Mouse (Mus musculus): ENCODE measurements around the gene Cyp2b19.
A peak's percentile ranks its signal among the peaks of the same experiment; 100 is the strongest.
"Not testable (repeated sequence)": the region's sequence is repeated elsewhere in the genome, so short reads cannot be mapped to it uniquely, and the experiment has no call there.

Cyp2b19 gene

DNA sequence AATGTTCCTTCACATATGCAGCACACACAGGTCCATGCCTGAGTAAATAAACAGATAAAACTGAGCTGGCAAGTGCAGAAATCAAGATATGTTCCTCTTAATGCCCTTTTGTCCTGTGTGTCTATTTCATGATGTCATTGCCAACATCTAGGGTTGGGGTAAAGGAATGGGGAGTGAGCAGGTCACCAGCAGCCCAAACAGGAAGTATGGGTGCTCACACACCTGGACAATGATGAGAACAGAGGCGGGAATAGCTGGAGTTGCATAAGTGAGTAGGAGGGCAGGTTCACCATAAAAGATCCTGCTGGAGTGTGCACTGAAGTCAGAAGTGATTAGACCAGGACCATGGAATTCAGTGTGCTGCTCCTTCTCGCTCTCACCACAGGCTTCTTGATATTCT, at the start of gene Cyp2b19:
Gene Cyp2b19 (plus strand): TSS at position 301 of the 400 bp plus-strand sequence.
- DNase-seq = no peak

DNA sequence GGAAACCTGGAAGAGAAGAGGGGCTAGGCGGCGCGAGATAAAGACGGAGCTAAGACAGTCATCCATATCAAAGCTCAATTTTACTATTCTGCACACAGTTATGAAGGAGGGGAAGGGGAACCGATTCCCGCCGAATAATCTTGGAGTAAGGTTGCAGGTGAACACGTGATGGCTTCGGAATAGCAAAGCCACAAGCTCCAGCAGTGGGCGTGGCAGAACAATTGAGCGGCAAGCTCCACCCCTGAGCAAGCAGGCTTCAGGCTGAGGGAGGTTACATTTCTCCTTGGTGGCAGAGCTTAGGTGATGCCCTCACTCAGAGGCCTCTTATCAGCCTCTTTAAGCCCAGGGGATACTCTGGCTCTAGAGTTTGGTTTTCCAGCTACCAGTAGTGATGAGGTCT, 45.9 kb upstream of the Cyp2b19 start:
- DNase-seq = no peak

DNA sequence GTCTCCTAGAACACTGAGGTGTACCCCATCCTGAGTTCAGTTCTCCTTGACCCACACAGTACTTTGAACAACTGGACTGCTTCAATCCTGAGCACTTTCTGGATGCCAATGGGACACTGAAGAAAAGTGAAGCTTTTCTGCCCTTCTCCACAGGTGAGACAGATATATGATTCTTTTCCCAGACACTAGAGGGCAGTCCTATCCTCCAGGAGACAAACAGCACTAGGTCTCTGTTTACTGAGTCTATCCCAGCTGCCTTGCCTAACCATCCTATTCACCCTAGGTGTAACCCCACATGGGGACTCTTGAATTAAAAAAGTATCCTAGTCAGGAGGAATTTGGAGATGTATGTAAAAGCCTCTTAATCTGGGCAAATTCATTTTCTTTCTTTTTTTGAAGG, 18.0 kb upstream of the Cyp2b19 start:
- DNase-seq = no peak

DNA sequence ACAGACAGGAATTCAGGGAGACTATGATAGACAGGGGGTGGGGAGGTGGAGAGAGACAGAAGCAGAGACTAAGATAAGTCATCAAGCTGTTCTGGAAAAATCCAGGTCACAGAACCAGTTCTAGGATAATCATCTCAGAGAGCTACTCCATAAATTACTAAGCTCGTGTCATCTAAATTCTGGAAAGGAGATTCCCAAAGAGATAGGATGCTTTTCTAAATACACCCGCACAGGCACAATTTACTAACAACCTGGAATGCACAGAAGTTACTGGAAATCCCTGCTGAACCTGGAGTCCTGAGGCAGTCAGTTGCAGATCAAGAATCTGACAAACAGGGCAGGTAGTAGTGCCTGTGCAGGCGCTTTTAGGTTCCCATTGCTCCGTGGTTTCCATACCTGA, 13.0 kb upstream of the Cyp2b19 start:
- no peak for DNase-seq

DNA sequence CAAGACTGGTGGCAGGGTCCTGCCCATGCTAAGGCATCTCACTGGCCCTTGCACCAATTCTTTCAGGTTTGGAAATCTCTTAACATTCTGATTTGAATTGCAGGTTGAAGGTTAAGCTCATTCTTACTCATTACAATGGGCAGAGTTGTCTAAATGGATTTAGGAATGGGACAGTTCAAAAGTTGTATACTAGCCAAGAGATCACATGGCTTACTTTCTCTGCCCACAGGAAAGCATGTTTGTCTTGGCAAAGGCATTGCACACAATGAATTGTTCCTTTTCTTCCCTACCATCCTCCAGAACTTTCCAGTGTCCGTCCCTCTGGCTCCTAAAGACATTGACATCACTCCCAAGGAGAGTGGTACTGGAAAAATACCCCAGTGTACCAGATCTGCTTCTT, 11.5 kb upstream of the Cyp2b19 start:
- no peak for DNase-seq

DNA sequence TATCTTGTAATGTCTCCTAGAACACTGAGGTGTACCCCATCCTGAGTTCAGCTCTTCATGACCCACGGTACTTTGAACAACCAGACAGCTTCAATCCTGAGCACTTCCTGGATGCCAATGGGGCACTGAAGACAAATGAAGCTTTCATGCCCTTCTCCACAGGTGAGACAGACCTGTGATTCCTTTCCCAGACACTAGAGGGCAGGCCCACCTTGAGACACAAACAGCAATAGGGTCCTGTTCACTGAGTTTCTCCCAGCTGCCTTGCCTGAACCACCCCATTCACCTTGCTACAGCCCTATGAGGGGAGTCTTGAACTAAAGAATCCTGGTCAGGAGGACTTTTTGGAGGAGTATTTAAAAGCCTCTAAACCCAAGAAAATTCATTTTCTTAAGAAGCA, 10.1 kb downstream of the Cyp2b19 start:
- no peak for DNase-seq

DNA sequence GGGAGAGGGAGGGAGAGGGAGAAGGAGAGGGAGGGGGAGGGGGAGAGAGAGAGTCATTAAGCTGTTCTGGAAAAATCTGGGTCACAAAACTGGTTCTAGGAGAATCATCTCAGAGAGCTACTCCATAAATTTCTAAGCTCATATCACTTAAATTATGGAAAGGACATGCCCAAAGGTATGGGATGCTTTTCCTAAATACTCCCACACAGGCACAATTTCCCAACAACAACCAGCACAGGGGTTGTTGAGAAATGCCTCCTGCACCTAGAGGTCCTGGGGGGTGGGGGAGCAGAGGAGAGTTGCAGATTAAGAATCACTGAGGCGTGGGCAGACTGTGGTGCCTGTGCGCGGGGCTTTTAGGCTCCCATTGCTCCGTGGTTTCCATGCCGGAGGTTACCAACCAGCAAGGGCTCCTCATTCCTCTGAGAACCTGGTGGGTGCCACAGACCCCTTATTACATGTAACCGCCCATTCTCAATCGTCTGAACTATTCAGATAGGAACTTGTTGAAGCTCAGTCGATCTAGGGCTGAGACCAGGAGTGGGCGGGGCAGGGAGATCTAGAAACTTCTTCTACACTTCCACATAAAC, 13.0 kb downstream of the Cyp2b19 start:
- no peak for DNase-seq

DNA sequence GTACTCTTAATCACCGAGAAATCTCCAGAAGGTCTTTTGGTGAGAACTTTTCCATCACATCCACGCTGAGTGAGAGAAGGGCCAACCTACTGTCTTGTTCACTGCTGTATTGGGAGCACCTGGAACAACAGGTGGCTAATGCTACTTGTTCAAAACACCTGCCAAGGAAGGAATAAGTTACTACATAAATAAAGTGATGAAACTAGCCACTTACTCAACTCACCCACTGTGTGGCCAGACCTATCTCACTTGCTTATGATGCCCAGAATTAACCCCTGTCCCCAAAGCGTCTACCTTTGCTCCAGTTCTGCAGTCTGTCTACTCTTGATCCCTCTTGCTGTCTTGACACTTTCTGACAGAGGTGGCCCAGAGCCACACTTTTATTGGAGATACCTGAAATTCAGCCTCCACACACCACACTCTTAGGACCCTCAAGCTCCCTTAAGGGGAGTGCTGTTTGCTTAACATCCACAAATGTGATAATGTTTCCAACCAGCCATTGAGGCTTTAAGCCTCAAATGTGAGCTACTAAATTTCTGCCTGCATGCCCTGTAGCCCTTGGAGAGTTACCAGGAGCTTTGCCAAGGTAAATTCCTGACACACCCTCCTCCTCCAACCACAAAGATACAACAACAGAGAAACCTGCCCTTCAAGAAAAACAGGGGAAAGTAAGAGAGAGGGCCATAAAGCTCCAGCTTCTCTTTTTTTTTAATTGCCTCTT, 16.1 kb downstream of the Cyp2b19 start:
- no peak for DNase-seq

DNA sequence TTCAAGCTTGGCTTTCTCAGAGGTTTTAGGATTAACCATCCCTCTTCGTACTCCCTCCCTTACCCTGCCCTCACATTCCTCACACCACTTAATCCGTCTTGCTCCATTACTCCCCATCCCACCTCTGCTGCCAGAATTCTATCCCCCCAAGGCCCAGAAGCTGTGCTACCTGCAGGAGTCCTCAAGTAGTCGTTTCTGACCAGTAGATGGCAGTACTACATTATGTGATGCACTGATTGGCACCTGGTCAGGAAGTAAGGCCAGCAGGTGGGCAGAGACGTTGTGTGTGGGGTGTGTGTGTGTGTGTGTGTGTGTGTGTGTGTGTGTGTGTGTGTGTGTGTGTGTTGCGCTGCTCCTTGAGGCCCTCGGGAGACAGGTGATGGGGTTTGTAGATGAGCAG, 18.9 kb downstream of the Cyp2b19 start:
- DNase-seq = no peak

DNA sequence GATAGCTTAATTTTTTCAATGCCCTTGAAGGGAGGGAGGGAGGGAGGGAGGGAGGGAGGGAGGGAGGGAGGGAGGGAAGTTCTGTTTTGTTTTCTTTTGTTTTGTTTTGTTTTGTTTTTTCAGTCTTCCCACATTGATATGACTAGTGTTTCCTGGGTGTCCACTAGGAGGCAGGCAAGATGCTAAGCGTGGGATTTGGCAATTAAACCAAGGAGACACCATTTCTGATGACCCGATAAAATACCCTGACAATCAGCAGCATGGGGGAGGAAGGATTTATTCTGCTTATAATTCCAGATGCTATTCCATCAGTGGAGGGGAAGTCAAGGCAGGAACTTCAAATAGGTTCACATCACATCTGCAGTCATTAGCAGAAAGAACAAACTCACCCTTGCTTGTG, 20.9 kb downstream of the Cyp2b19 start:
- no peak for DNase-seq

DNA sequence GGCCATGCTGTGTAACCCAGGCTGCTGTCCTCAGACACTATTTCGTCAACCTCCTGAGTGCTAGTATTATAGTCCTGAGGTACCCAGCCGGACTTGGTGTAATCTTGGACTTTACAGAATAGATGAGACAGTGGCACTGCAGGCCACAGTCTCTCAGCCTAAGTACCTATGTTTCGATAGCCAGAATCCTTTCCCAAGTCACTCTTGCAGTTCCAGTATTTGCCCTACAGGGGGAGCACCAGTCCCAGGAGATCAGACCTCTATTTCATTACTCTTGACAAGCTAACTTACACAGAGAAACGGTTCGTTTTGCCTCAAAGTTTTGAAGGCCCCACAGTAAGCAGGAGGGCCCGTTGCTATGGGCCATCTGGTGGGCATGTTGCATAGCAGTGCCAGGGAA, 21.5 kb downstream of the Cyp2b19 start:
- peak; percentile 12 for DNase-seq

DNA sequence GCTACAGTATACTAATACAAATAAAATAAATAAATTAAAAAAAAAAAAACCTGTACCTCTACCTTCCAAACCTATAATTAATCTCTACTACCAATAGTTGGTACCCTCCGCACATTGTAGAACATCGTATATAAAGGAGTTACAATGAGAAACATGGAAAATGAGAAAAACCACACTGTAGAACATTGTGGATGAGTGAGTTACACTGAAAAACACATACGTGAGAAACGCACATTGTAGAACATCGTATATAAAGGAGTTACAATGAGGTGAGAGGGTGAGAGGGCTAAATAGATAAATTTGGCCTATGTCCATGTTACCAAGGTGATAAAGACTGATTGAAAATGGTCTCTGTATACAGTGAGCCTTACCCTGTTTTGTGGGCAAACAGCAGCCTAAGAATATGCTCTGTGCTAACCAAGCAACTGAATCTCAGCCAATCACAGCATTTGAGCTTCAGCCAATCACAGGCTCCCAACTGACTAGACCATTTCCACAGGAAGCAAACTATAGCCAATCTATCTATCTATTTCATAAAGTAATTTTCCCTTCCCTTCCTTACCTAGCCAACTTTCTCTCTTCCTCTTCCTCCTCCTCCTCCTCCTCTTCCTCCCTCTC, 23.0 kb downstream of the Cyp2b19 start:
- no peak for DNase-seq

DNA sequence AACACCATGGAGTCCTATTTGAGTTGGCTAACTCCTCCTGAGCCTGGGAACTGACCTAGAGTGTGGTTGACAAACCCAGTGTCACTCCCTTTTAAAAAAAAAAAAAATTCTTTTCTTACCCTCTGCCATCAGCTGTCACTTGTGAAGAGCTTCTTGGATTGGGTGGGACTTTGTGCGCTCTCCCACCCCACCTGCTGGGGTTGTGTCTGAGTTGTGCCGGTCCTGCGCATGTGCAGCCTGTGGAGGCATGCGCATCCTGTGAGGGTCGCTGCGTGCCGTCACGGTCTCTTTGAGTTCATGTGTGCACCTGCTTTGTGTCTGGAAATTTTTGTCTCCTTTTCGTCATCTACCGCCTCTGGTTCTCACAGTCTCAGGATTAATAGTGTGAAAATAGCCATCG, 23.6 kb downstream of the Cyp2b19 start:
- no peak for DNase-seq

DNA sequence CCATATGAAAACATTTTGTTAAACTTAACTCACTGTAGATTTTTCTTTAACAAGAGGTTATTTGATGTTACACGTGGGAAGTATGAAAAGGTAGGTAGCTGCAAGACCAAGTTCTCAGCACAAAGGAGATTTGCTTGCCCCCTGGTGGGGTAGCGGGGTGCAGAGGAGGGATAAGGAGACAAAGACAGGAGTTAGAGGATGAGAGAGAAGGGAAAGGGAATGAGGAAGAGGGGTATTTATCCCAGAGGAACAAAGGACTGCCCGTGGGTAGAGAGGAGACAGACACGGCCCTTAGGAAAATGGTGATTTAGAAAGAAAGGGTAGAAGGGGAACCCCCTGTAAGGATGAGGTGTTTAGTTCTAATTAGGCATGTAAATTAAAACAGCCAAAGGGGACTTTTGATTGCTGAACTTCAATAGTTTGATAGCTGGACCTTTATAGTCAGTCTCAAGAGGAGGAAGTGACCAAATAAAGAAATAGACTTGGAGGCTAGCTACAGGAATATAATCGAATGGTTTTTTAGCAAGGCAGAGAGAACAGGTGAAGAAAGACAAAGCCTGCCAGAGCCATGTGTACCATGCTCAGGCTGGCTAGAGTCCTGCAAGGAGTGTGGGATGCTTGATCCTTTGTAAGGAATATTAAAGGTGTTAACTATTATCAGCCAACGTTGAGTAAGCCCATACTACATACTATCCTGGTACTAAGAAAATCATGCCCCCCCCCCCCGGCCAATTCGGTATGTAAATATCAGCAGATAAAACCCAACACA, 24.2 kb downstream of the Cyp2b19 start:
- DNase-seq = no peak

DNA sequence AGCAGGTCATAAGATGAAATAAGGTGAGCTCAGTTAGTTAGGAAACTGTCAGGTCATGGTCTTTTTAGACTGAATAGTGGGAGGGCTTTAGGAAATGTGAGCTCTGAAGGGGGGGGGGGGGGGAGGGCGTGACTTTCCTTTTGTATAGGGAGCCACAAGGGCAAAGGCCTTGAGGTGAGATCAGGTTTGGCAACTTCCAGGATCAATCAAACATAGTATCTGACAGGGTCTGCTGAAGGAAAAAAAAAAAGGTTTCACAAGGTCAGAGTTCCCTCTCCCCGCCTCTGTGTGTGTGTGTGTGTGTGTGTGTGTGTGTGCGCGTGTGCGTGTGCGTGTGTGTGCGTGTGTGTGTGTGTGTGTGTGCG, 24.8 kb downstream of the Cyp2b19 start:
- no peak for DNase-seq

DNA sequence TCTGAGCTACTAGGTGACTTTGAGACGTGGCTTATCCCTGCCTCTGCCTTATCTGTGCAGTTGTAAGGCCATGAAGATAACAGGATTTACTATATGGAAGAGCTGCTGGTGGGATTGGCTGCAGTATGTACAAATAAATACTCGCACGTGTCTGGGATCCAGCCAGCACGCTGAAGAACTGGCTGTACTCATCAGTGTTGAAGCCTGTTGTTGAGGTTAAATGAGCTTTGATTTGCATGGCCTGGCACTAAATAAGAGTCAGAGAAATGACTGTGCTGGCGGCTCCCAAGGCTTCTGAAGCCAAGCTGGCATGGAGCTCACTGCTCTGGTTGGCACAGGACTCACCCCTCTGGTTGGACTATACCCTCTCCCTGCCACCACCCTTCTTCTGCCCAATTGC, 26.2 kb downstream of the Cyp2b19 start:
- peak; percentile 4 for DNase-seq

DNA sequence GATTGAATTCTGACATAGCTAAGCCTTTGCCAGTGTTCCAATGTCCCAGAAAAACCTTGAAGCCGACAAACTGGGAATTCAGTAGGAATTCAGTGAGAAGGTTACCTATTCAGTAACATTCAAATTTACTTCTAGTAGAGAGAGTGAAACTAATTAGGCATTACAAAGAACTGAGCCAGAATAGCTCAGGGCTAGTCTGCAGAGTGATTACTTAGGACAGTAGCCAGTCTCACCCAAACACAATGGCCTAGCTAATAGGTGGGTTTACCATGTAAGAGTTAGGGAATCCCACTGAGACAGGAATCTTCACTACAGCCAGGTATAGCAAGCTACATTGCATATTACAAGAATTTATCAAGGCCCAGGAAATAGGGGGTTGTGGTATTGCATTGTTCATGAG, 29.1 kb downstream of the Cyp2b19 start:
- not testable (repeated sequence) for DNase-seq

DNA sequence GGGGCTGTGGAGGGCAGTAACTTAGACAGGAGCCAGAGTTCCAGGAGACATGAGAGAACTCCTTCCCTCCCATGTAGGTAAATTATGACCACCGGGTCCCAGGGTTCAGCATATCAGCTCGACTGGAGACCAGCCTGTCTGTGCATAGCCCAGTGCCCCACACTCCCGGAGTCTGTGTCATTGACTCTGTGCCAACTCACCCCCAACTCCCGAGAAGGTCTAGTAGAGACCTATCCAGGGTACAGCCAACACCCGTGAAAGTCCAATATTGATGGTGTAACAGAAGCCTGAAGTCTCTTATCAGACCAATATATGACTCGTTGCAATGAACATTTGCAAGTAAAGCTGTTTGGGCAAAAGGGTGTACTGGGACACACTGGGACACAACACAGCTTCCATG, 33.0 kb downstream of the Cyp2b19 start:
- no peak for DNase-seq

DNA sequence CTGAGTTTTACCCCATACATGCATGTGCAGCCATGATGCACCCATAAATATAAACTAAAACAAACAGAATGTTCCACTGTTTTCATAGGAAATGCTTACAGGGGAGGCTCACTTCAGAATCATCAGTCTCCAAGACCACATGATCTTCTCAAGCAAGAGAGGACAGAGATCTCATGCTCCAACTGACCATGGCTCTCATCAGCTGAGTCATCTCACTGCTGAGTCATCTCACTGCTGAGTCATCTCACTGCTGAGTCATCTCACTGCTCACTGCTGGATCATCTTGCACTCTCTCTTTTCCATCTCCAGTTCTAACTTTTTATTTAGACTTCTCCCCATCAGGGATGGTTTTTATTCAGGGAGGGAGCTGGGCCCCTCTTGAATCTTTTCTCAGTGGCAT, 43.2 kb downstream of the Cyp2b19 start:
- no peak for DNase-seq

DNA sequence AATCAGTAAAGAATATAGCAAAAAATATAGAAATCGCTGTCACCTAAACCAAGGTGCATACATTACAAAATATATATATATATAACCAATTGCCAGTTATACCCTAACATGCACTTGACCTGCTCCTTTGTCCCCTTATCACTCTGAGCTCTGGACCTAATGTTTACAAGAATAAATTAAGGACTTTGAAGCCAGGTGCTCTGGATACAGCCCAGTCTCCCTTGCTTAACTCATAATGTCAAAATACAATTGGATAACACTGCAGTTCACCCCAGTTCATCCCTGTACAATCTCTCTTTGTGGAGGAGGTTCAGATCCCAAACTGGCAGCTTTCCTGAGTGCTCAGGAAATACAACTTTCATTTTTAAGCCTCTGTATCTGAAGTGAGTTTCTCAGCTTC, 44.1 kb downstream of the Cyp2b19 start:
- no peak for DNase-seq

DNA sequence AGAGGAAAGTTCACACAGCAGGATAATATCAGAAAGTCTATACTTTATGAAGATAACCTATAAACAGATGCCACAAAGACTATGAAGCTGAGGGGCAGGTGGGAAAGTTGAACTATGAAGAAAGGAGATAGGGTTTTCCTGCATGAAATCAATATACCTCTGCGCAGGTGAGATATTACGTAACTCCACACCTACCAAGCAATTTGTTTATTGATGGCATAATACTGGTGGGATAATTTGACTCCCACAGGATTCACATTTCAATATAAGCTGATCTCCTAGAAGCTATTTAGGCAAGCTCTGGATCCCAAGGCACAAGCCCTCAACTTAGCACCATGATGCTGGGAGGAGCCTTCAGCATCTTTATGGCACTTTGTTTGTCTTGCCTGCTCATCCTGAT, 51.6 kb downstream of the Cyp2b19 start, which contains the start of gene Cyp2g1:
Gene Cyp2g1 (plus strand): TSS at position 301 of the 400 bp plus-strand sequence.
- DNase-seq = no peak
